Mouse (Mus musculus): ENCODE results near the gene Tmem135. TPM values are rescaled to one million over a fixed set of nuclear protein-coding genes. Genes with fewer than 3 reads are reported as not detected.

Gene Tmem135
- 100 to 1,000 TPM in 1 of 2 experiments, 10 to 100 TPM in 1; 87.3 to 125 TPM for total RNA-seq (2021)
- polyA plus RNA-seq (2012; rRNA removed), result 300 and 469 TPM in 2 replicates
- long read RNA-seq, transcript Tmem135-201 (15 exons, 3,700 nt), result major isoform, 49 of 65 reads
- long read RNA-seq, partial matches to known transcripts, result 6 of 65 reads
- long read RNA-seq, other reads (novel, unspliced or antisense), result 10 of 65 reads

DNA sequence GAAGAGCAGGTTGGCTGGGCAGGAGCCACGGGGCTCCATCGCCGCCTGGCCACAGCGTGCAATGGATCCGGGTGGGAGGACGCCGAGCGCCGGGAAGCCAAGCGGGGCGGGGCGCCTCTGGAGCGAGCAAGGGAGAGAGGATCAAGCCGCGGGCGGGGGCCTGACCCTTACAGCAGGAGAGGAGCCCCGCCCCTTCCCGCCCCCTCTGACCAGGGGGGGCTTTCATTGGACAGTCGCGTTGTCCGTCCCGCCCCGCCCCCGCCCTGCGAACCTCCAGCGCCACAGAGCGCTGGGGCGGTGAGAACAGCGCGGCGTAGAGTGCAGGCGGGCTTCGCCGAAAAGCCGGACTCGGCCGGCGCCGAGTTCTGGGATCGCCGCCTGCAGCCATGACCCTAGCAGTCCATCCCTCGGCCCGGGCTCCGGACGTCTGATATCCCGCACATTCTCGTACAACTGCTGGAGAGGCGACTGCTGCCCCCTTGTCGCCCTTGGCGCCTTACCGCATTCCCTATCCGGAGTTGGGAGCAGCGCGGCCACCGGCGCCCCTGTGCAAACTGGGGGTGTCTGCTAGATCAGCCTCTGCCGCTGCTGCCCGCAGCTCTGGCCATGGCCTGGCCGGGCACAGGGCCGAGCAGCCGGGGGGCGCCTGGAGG is at the start of gene Tmem135, which contains the start of gene Fzd4:
TSS of gene Tmem135 (minus strand) at position 142 of the 653 bp plus-strand sequence.
TSS of gene Fzd4 (plus strand) at position 275 of the 653 bp plus-strand sequence.
- DNase-seq, result peak; percentile 98

DNA sequence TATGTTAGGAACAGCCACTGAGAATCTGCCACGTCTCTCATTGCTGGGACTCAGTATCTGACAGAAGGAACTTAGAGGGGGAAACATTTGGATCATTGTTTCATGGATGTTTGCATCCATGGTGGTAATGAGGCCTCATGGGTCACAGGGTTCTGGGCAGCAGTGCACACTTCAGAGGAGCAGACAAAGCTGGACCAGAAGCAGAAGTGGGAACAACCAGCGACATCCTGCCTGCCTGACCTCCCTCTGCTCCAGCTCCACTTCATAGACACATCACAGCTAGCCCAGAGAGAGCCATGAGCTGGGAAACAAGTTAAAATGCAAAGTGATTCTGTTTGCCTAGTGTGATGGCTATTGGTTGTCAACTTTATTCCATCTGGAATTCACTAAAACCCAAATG is 46.3 kb upstream of the Tmem135 start:
- DNase-seq, result no peak

DNA sequence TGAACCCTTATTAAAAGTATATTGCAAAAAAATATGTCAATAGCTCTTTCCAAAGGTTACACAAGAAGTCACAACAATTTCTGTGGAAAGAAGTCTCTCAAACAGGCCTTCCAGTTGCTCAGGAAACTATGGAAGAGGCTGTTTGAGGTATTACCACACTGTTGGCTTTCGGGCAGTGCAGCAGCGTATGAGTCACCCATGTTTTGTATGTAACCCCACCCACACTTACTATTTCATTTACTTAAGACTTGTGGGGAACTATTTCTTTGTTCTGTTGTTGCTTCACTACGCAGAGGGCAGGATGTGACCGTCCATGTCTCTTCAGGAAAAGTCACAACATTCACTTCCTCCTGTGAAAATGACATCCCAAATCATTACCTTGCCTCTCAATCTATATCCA is 41.1 kb upstream of the Tmem135 start:
- no peak for DNase-seq

DNA sequence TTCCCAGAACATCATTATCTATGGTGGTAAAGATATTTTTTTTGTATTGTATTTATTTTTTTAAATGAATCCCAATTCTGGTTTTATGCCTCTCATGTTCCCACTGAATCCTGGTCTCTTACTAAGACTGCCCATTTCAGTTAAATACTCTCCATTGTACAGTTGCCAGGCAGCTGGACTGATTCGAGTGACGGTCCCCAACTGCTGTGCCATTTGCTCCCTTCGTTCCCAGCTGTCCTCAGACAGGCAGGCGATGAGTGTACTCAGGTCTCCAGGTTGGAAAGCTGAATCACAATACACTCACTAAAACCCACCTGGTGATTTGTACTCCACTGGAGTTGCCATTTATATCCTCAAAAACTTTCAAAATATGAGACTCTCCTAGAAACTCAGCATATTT is 38.2 kb upstream of the Tmem135 start:
- DNase-seq, result no peak

DNA sequence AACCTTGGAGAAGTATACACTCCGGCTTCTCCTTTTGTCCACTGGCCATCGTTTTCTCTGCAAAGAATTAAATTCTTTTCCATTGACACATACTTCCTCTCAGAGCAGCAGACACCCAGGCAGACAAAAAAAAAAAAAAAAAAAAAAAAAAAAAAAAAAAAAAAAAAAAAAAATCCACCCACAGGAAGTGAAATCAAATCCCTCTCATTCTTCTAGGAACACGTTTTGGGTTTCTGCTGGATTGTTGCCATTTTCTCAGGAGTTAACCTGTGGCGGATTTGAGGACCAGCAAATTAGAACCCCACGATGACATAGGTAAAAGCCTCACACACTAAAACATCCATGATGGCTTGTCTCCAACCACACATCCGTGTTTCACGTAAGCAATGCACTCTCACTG is 37.3 kb upstream of the Tmem135 start:
- DNase-seq, result no peak

DNA sequence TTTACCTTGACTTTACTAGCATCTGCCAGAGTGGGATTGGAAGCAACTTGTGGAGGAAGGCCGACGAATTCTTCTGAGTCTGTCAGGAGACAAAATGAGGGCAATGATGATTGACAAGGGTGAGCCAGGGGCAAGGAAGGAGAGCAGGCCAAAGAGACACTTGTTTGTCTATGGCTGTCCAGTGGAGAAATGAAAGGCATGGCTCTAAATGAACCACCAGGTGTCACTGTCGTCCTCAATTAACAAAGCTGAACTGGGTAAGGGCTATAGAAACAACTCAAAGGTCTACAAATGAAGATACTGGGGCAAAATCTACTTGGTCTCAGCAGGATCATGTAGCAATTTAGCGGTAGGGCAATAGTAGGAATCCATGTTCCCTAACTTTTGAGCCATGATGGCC is 33.6 kb upstream of the Tmem135 start:
- DNase-seq, result peak; percentile 48

DNA sequence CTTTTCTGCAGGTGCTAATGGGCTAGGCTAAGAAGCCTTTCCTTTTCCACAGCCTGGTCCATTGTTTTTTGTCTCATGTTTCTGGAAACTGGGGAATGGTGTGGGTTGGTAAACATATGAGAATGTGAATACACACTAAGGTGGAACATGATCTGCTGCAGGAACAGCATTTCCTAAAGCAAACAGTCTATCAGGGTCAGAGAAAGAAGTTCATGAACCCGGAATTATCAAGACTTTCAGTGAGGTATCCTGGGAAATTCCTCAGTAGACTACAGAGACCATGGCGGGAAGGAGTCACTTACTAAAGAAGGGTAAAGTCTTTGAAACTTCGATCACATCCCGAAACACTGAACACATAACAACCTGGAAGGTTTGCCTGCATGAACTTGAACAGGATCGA is 32.4 kb upstream of the Tmem135 start:
- DNase-seq, result no peak

DNA sequence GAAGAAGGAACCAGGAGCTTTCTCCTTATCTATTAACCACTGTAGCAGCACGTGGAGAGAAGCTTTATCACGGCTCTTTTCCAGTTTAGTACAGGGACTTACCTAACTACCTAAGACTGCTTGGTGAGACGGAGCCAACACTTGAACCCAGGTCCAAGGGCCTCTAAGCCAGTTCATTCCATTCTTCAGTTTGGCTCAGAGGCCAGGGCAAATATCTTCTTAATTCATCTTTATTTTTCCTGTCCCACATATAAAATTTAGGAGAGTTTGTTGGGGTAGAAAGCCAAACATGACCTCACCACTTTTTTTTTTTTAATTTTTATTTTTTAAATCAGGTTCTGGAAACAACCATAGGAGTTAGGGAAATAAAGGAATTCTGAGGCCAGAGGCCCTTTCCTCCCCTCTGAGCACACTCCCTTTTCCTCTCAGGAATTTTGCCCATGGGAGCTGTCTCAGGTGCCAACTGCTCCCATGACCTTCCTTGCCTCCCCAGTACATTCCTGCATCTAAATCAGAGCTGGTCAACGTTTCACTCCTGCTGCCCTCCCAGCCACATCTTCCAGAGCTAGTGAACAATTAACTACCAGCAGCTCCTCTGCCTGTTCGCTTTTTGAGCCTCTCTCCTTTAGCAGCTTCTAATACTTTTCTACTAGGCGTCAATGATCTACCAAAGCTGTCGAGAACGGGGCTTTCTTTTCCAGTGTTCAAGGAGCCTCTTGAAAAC is 30.0 kb upstream of the Tmem135 start:
- no peak for DNase-seq

DNA sequence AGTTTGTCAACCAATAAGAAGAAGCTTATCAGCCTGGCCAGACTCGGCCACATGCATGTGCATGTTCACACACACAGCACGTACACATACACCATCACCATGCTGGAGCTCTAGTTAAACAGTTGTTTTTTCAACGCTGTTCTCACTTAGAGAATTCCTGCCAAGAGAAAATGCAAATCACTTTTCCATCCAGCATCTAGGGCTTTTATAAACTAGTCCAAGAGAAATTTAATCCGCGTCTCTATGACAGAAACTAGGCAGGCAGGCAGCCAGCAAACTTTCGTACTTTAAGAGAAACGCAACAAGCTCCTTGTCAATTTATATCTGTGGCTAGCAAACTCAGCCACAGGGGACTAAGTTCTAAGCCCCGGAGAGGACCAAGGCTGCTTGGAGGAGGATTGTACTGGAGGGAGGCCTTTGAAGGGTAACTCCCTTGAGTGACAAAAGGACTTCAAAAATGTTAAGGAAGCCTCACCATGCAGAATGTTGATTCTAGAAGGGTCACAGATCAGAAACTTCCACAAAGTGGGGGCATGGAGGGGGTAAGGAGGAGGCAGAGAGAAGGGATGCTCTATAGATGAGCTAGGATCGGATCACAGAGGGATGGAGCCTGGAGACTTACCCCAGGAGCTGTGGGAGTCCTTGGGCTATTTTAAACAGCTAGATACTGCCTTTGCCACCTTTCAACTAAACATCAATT is 29.3 kb upstream of the Tmem135 start:
- no peak for DNase-seq

DNA sequence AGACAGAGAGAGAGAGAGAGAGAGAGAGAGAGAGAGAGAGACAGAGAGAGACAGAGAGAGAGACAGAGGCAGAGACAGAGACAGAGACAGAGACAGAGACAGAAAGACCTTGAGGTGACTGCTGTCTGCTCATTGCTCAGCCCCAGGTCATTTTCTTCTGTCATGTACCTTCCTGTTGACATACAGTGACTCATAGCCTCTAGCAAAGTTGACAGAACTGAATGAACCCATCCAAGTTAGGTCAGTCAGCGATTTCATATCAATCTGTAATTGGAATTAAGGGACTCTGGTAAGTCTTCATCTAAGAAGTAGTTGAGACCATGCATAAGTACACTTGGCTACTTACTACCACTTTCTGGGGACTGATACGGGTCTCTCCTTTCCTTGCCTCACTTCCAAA is 27.2 kb upstream of the Tmem135 start:
- DNase-seq, result no peak

DNA sequence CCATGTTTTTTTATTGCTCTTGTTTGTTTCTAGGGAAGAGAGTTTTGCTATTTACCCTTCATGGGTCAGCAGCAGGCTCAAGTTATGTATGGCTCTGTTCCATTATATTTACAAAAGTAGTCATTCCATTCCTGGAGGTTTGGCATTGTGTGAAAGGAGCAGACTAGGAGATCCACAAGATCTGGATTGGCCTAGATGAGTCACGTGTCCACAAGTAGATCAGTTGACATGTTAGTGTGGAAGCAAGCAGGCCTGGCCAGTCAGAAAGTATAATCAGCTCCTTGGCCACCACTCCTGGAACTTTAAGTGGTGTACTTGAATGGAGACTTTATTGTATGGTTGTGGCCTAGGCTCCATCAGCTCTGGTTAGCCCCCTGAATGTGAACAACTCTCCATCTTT is 25.3 kb upstream of the Tmem135 start:
- no peak for DNase-seq

DNA sequence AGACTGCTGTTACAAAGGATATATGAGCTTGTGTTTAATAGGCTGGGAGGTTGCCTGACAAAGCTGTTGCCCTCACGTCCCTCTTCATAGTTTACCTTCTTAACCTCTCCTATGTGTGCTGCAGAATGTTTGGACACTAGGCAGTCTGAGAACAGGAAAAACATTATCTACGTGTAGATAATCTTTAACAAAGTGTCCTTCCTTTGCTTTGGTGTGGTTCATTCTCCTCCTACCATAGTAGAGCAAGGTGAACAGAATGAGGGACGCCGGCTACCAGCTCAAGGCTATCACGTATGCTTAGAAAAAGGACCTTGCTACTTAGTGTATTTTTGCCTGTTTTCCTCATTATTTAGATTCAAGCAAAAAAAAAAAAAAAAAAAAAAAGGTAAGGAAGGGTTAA is 24.8 kb upstream of the Tmem135 start:
- DNase-seq, result no peak

DNA sequence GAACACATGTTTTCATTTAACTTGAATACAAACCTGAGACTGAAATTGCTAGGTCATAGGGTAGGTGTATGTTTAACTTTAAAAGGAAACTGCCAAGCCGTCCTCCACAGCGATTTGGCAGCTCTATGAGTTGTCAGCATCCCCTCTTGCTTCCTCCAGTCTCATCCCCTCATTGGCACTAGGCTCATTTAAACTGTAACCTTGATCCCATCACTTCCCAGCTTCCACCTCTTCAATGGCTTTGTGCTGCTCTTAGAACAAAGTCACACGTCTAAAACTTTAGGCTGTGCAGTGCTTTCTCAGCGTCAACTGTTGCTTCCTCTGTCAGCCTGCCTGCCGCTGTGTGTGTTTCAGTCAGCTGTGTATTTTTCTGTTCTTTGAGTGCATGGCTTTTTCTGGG is 23.1 kb upstream of the Tmem135 start:
- no peak for DNase-seq

DNA sequence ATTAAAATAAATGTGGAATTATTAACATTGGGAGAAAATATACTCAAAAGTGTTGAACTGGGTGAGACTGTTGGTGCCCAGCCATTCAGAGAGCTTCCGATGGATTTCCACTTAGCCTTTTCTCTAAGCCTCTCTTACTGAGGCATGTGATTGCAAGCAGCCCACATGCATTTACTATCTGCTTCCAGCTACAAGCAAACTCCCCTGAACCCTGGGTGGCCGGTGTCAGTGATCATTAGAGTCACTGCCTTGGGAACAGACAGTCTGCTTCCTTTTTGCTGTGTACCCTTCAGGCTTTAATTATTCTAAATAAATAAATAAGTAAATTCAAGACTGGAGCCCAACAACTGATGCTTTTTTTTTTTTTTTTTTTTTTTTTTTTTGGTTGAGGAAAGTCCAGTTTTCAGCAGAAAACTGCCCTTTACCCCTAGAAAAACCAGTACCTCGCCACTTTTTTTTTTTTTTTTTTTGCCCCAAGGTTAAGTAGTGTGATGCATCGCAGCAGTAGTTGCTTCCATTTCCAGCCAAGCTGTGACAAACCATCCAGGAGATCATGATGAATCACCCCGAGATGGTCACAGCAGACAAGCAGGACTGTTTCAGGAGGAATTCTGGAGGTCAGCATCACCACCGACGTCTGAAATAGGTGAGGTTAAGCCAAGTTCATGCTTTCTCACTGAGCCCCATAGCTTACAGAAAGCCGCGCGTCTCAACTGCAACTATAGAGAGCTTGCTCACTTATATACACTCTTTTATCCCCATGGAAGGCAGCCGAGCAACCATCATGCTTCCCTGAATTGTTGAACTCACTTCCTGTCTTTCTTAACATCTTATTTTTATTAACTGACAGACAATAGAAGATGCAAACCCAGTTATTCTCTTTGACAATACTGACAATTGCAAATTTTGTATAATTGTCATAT is 22.0 kb upstream of the Tmem135 start:
- no peak for DNase-seq

DNA sequence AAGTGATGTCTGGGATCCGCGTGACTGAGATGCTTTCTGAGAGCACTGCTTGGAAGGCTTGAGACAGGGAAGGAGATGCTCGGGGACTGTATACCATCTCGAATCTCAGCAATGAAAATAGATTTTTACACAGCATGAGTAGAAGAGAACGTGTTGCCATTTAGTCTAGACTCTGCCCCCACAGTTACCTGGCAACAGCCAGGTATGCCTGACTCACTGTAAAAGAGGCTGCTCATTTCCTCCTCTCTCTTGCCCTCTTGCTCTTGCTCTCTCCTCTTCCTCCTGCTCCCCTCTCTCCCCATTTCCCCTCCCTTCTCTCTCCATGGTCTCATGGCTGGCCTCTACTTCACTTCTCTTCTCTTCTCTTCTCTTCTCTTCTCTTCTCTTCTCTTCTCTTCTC is 20.6 kb upstream of the Tmem135 start:
- no peak for DNase-seq

DNA sequence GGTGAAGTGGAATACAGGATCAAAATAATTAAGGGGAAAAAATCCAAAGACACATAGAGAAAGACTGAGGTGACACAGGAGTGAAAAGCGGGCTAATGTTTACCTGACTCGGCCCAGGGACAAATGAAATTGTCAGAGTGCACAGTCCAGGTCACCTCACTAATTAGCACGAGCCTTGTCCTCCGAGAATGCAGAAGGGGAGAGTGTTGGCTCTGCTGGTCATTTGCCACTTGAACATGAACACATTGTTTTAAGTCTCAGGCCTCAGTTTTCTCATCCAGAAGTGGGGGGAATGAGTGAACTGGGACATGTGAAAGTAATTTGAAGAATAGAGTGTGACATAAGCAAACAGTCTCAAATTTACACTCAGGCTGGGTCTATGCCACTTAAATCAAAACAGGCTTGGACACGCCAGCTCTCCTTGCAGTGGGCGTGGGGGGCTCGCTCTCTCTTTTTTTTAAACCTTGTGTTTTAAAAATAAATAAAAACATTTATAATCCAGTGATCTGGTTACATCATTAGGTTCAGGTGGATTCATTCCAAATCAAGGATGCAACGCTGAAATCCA is 19.8 kb upstream of the Tmem135 start:
- DNase-seq, result no peak

DNA sequence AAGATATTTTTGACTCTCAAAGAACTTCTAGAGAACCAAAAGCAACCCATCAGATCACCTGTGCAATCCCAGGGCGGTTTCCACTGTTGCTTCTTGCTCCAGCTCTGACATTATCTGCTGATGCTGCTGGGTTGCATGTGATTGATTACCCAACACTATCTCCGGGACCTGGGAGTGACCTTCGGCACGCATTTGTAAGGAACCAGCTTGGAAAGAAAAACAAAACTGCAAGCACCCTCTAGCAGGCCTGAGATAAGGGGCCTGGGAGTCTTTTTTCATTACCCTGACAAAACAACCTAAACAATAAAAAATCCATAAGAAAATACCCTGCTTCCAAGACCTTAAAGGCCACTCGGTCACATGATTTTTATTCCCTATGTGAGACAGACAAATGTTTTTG is 19.2 kb upstream of the Tmem135 start:
- DNase-seq, result peak; percentile 48

DNA sequence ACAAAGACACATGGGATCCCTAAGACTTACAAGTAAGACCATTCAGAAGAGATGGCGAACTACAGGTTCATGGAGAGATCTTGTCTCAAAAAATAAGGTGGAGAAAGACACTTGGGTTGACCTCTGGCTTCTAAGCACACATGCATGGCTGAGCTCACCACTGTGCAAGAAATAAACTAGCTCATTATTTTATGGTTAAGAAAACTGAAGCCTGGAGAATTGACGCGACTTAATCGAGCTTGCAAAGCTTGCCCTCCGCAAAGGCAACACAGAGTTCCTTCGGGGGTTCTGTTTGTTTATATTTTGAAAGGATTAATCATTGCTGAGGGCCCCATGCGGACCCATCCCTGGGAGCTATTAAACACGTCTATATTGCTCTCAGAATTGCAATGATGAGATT is 18.6 kb upstream of the Tmem135 start:
- DNase-seq, result no peak

DNA sequence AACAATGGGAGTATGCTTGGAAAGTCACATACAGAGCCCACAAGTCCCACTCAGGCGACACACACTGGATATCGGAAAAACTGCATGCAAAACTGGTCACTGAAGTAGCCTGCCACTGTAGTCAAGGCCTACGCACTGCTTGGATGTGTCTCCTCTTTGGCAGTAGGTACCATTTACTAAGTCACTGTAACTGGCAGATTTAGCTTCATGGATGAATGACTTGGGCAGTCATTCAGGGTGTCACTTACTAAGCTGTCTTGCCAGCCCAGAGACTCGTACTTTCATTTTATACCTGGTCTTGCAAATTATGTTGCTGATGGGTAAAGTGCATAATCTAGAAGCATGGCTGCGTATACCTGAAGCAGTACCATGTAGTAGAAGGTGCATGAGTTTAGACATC is 17.3 kb upstream of the Tmem135 start:
- DNase-seq, result no peak

DNA sequence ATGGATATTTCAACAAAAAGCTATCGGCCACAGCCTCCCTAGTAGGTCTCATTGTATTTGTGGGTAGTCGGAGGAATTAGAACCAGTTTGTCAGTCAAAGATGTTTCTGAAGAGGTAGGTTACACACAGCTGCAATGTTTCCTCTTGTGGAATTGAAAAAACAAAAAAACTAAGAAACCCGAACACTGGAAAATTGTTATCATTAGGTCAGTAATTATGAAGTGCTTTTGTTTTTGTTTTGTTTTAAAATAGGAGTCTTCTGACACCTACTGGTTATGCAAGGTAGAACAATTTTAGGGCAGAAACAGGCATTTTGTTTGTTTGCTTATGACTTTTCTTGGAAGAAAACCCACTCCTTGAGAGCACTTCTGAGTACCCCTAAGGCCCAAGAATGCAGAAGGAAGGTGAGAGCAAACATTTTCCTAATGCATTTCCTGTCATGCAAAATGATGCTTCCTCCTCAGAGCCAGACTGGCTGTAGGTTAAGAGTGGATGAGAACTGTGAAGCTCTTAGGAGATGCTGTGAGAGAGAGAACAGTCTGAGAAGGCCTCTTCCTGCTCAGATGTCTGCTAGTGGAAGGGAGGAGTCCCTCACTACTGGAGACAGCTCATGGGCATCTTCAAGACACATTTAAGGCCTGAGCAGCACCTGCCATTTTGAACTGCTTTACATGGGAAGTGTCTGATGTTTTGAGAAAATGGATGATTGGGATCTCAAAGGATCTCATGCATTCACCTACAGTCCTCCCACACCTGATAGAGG is 15.1 kb upstream of the Tmem135 start:
- DNase-seq, result no peak

Measured in adrenal gland, adult 2 months (tissue).